Mouse (Mus musculus): ENCODE measurements around the gene Rnf20. TPM values are rescaled to one million over a fixed set of nuclear protein-coding genes. Genes with fewer than 3 reads are reported as not detected.

Gene Rnf20
- total RNA-seq, 2 experiments from 2014 or later: 39.5 to 121 TPM

DNA sequence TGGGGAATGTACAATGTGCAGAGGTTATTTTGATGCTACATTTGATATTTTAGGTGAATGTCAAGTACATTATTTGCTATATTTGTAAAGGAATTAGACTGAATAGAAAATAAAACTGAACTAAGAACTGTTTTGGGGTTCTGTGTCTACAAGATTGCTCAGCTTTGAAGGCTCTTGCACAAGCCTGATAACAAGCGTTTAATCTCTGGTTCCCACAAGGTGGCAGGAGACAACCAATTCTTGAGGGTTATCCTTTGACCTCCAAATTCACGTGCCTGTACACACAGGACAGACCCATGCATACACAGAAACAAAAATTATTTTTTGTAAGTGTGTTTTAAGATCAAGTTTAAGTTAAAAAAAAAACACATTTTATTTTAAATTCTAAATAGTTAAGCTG is 8.1 kb downstream of the Rnf20 start:
- ATAC-seq (replicated peaks; ENCODE audit: poor library complexity): peak; percentile 98

DNA sequence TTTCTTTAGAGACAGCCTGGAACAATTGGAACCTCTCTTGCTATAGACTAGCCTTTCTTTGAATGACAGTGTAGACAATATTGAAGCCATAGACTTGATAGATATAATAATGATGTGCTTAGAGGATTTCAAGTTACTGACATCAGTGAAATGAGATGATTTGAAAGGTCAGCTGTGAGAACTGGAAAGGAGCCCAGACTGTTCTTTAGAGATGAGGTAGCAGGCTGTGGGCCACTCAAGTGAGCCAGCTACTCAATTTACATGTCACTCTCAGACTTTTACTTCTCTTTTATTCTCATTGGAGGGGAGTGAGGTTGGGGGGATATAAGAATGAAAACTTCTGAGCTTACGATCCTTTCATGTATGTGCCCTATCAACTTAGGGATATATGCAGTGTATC is 27.6 kb downstream of the Rnf20 start:
- ATAC-seq (replicated peaks; ENCODE audit: poor library complexity): no peak

DNA sequence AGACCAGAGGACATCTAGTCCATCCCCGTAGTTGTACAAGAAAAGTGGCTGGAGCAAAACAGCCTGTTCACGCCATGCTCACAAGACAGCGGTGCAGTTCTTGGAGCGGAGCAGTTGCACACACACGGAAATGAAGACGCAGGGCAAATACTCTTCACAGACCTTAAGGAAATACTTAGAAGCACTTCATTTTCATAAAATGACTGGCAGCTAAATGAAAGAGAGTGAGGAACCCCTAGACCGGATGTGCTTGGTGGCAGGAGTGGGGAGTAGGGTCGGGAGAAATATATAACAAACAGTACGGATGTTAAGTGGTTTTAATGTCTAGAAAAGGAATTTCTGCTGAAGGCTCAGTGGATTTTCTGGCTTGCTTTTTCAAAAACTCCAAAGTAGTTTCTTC is 29.9 kb downstream of the Rnf20 start:
- no peak for ATAC-seq (replicated peaks; ENCODE audit: poor library complexity)

DNA sequence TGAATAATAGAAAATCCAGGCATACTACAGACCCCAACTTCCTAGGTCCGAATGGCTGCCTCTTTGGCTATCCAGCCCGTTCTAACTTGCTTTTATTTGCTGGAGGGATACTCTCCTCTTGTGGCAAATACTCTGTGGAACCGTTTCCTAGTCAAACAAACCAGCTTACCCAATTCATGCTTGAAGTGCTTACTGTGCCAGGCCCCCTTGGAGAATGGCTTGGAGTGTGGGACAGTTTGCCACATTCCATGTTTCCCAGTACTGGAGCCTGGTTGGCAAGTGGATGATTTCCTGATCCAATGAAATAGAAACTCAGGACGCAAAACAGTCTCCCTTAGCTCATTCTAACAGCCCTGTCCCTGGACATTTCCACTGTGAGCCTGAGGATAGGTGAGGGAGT is 30.4 kb downstream of the Rnf20 start:
- no peak for ATAC-seq (replicated peaks; ENCODE audit: poor library complexity)

DNA sequence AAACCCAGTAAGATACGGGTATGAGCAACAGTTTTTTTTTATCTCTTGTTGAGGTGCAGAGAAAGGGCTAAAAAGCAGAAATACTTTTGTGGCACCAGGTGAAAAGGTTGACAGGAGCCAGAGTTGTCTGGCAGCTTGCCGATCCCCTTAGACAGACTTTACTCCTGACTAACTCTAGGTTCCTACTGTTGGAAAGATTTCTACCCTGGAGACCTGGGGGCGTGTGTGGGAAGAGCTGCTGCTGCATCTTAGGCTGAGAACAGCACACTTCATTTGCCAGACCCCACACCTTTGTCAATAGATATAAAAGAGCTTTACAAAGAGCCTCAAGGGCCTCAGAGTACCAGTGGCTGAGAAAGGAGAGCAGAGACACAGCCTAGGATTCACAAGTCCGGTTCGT is 33.0 kb downstream of the Rnf20 start:
- ATAC-seq (replicated peaks; ENCODE audit: poor library complexity): no peak

DNA sequence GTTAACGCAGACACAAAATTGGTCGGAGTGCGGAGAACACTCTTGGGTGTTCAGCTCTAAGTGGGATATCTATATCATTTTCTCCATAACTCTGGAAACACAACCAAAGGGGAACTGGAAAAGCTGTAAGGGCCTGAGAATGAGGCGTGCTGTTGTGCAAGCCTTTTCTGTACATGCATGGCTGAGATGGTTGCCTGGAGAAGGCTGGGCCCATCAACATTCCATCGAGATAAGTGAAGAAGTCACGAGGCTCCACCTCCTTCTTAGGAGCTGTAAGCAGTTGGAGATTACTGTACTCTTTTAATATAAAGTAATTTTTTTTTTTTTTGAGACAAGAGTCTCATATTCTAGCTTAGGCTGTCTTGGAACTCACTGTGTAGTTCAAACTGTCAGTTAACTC is 44.3 kb downstream of the Rnf20 start:
- peak; percentile 18; the same call in 1 of the 2 replicates for ATAC-seq (replicated peaks; ENCODE audit: poor library complexity)

DNA sequence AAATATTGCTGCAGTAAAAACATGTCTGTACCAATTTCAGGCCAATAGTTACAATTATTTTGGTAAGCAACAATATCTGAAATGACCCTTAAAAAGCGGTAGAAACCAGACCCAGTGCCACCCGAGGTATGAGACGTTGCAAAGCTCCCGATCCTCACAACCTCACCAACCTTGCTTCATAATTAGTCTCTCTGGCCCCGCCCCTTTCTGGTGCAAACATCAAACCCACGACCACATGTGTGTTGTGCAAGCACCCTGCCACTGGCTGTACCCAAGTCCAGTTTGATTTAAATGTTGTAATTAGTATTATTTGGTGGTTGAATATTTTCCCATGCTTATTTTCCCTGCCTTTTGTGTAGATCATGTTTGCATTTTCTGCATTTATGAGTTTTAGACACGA is 45.0 kb downstream of the Rnf20 start:
- peak; percentile 100 for ATAC-seq (replicated peaks; ENCODE audit: poor library complexity)

DNA sequence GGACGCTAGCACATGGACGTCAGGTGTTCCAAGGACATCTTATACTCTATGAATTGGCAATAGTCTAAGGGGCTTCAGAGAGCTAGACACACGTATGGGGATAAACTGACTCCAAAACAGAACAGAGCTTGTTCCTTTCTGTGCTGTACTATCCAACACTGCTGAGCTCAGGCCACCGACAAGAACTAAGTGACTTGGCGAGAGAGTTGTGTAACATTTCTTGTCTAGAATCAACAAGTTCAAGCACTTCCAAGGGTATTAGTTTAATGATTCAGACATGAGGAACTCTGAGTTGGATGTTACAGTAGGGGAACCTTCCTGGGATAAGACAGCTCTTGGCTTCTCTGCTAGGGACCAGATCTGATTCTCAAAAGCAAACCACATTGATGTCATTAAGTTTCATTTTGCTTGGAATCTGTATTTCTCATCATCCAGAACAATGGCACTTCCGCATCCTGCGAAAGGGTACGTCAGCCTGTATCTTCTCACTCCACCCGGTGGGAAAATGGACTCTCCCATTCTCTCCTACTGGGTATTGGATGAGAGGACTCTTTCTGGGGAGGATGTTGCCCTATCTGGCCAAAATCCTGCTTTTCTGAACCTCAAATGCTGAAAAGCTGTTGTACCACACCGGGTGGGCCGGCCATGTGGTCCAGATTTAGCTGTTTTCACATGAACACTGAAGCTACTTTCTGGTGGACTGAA is 48.5 kb downstream of the Rnf20 start:
- ATAC-seq (replicated peaks; ENCODE audit: poor library complexity): no peak

DNA sequence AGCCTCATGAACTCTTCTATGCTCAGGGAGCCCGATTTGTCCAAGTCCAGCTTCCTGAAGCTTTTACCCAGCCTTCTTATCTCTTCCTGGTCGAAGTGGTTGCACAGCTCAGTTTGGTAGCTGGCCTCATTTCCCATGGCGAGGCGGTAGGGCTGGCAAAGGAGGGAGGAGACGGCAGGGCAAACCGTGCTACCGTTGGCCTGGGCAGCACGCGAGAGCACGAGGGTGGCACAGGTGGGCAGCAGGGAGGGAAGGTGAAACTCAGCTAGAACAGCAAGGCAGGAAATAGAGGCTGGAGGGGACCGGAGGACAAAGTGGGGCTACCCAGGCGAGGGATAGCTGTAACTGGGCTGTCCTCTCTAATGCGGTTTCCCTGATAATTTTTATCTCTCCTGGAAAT is 50.0 kb downstream of the Rnf20 start, which contains the start of gene Ppp3r2:
Ppp3r2 (minus strand) TSS at position 213 of the 400 bp plus-strand sequence.
- no peak for ATAC-seq (replicated peaks; ENCODE audit: poor library complexity)

DNA sequence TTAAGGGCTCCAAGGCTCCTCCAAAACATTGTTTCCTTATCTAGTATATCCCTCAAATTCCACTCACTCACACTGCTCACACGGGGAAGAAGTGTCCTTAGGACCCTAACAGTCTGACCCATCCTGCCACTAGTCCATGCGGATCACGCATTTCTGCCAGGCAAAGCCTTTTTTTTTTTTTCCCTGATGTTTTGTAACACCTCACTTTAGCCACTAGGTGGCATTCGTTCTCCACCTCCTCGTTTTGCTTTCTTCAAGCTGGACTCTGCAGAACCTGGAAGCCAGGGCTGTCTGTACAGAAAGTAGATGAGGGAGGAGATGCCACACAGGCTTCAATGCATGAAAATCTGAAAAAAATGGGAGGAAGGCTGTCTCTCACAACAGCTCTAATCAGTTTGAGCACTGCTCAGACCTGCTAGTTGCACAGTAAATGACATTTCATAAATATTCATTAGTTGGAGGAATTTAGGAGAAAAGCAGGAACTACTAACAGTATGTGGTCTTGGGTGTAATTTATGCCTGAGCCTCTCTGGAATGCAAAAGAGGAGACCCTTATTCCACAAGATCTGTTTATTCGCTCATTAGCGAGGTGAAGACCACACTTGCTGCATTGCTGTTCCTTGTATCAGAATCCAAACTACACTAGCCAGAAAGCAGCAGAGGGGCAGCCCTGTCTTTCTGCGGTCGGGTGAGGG is 56.9 kb downstream of the Rnf20 start:
- peak; percentile 96 for ATAC-seq (replicated peaks; ENCODE audit: poor library complexity)

DNA sequence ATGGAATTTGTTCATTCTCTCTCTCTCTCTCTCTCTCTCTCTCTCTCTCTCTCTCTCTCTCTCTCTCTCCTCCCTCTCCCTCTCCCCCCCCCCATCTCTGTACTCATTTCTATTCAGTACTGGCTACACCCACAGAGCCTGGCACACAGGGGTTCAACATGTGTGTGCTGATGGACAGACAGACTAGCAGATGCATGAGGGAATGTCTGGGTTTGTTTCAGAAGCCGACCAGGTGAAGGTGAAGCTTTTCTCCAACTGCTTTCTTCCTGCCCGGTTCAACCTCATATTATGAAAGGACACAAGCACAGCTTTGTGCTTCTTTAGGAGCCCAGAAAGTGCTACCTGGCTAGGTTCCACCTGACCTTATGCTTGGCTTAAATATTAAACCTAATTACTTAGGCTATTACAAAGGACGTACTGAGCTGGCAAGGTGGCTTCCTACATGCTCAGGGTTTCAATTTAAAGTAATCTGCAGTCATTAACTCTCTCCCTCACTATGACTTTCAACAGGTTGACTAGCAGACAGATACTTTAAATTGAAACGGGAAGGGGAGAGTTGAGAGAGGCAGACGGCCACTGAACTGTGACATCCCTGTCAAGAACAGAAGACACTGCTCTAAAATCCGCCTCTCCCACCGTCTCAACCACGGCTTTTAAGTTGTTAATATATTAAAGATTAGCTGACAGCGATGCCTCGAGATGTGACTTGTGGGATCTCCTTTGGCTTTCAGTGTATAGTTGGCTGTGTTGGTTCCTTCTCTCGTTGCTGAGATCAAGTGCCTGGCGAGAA is 59.8 kb downstream of the Rnf20 start:
- no peak for ATAC-seq (replicated peaks; ENCODE audit: poor library complexity)

Other genes starting within 250 kb of the Rnf20 start
- not detected in 2 replicates for gene Acnat2, start 223.9 kb upstream of the Rnf20 start, total RNA-seq (2015)
- not detected in 2 replicates for gene Acnat2, start 223.9 kb upstream of the Rnf20 start, total RNA-seq (2017)
- gene Acnat1, start 158.1 kb upstream of the Rnf20 start, total RNA-seq (2015): not detected in 2 replicates
- gene Acnat1, start 158.1 kb upstream of the Rnf20 start, total RNA-seq (2017): not detected in 2 replicates
- gene Baat, start 125.4 kb upstream of the Rnf20 start, total RNA-seq (2015): not detected in 2 replicates
- gene Baat, start 125.4 kb upstream of the Rnf20 start, total RNA-seq (2017): not detected in 2 replicates
- gene Mrpl50, start 110.9 kb upstream of the Rnf20 start, total RNA-seq (2015): 45.5 and 50.4 TPM in 2 replicates
- 35.6 and 44.8 TPM in 2 replicates for gene Mrpl50, start 110.9 kb upstream of the Rnf20 start, total RNA-seq (2017)
- 8.7 and 9.7 TPM in 2 replicates for gene Zfp189, start 110.8 kb upstream of the Rnf20 start, total RNA-seq (2015)
- 4.0 and 7.6 TPM in 2 replicates for gene Zfp189, start 110.8 kb upstream of the Rnf20 start, total RNA-seq (2017)
- gene Aldob, start 82.5 kb upstream of the Rnf20 start, total RNA-seq (2015): not detected in 2 replicates
- gene Aldob, start 82.5 kb upstream of the Rnf20 start, total RNA-seq (2017): not detected in 2 replicates
- gene Tmem246, start 34.1 kb upstream of the Rnf20 start, total RNA-seq (2015): 0.35 and 0.61 TPM in 2 replicates
- 0.08 and 0.20 TPM in 2 replicates for gene Tmem246, start 34.1 kb upstream of the Rnf20 start, total RNA-seq (2017)
- gene Ppp3r2, start 50.0 kb downstream of the Rnf20 start, total RNA-seq (2015): not detected in 2 replicates
- not detected in 2 replicates for gene Ppp3r2, start 50.0 kb downstream of the Rnf20 start, total RNA-seq (2017)
- gene Grin3a, start 213.7 kb downstream of the Rnf20 start, total RNA-seq (2015): 0.07 TPM in 1 of 2 replicates, not detected in the other
- gene Grin3a, start 213.7 kb downstream of the Rnf20 start, total RNA-seq (2017): not detected in 2 replicates

Measured in megakaryocyte progenitor cell, adult 5-6 weeks (primary cell).